Mouse (Mus musculus) urinary bladder, postnatal 36 days (tissue): Measurements from ENCODE around the gene Cyb561.

Source experiments
- DNase-seq, 2 experiments: peaks; one replicate each; pipeline ENCODE4 v3.0.0; 2022; ENCODE audit warnings: low spot score in 2 of 2, mixed read lengths in 1 of 2

Cyb561 gene

DNA sequence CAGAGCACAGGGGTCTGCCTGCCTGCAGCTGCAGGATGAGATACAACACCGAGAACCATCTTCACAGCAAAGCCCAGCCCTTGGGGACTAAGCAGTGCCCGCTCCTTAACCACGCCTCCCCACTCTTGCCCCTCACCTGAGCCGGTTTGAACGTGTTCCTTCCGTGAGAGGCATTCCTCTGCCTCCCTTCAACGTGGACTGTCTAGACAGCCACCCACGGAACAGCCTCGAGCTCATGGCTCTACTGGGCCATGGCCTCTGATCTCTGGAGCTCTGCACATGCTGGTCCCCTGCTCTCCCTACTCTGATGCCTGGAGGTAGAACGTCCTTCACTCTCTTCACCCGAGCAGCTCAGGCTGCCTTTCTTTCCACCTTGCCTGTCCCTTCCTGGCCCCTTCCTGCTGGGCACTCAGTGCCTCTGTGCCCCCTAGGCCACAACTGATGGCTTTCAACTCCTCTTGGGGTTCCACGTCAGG lies at the start of gene Cyb561:
Gene Cyb561, minus strand, starts transcription at position 426 of the 476 bp plus-strand sequence.
- no peak for DNase-seq

DNA sequence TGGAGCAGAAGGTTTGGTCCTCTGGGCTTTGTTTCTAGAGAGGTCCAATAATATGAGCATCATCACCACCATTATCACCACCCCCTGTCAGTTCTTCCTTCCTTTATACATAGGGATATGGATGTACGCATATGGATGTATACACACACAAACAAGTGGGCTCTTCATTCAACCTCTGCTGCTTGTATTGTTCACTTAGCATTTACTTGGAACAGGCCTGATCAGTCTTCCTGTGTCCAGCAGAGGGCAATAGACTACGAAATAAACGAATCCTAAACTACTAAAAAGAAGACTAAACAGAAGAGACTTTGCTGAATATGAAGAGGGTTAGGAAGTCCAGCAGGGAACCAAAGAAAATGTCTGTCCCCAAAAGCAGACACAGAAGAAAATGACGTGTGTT lies 48.6 kb upstream of the Cyb561 start:
- DNase-seq: no peak

DNA sequence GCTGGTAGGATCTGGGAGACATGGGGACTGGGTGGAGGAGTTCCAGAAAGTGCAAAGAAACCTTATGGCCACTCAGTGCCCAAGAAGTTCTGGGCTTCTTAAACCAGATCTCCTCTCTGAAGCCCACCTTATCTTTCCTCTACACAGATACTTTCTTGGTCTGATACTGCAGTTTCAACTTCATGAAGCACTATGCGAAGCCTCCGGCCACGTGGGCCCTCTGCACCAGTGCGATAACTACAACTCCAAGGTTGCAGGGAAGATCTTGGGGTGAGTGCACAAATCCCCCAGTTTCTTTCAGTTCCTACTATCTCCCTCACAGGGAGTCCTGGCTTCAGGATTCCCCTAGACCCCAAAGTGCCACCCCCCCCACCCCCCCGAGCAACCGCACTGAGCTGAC lies 46.9 kb upstream of the Cyb561 start:
- no peak for DNase-seq

DNA sequence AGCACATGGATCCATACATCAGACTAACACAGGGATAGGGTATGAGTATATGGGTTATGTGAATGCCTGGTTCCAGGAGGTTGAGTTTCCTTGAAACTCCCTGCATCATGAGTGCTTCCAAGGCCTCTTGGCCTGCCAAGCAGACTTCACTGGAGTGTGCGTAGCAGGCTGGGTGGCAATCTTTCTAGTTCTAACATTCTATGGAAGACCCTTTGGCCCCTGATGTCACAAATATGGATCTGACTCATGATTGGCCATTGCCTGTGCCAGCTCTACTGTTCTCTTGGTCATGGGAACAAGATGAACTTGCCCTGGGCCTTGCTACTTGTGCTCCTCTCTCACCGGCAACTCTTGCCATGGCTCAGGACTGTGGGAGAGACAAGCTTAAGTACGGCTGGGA lies 41.2 kb upstream of the Cyb561 start, which contains the start of gene Ace3:
Gene Ace3, plus strand, starts transcription at position 301 of the 400 bp plus-strand sequence.
- DNase-seq: no peak

DNA sequence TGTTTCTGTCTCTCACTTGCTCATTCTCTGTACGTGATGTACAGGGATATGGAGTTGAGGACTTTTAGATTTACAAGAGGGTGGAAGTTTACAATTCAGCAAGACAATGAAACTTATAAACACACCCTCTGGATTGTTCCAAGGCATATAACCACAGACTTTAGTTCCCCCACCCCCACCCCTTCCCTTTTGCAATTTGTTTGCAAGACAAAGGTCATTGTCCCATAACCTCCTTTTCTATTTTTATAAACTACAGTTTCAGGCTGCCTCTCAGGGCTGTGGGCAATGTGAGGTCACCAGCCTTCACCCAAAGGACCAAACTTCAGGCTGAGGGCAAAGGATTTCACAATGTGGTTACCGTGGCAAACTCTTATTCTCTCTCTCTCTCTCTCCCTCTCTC lies 37.1 kb upstream of the Cyb561 start:
- no peak for DNase-seq

DNA sequence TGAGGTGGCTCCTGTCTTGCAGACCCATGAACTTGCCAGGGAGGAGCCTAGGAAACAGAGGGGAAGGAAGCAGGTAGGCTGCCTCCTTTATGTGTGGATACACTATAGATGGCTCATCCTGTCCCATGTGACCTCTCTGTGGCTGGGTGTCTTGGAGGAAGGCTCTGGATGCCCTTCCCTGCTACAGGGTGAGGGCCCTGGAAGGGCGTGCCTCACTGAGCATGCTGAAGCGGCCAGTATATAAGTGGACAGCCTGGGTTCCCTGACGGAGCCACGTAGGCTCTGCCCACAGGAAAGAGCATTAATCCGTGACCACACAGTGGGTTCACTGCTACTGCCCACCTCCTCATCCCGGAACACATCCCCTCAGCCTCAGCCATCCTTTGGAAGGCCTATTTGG lies 36.3 kb upstream of the Cyb561 start:
- no peak for DNase-seq

DNA sequence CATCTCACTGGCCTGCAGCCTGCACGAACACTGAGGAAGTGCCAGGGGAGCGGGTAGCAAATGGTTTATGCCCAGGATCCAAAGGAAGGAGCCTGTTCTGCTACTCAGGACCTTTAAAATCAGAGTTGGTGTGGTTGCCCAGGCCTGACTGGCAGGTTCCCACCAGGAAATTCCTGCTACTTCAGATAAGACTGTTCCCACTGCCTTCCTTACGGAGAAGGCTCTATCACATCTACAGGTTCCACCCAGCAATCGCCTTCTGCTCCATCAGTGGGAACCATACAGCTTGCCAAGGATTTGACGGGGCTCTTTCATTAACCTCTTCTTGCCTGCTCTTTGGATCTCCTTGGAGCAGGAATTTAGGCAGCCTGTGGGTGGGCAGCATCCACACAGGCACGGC lies 34.3 kb upstream of the Cyb561 start:
- DNase-seq: no peak

DNA sequence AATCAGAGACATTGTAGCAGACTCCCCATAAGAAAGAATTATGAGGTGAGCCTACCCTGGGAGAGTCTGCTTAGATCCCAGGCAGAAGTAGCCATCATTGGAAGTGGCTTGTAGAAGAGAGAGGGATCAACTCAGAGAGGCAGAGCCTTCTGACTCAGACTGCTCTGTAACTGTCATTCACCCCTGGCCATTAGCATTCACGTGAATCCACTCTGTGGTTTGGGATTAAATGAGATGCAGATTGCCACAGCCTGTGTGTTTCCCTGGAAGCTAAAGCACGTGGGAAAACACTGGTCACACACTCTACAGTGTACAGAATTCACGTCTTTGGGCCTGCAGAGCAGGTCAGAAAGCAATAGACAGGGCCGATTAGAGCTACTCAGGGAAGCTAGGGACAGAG lies 31.3 kb upstream of the Cyb561 start:
- no peak for DNase-seq

DNA sequence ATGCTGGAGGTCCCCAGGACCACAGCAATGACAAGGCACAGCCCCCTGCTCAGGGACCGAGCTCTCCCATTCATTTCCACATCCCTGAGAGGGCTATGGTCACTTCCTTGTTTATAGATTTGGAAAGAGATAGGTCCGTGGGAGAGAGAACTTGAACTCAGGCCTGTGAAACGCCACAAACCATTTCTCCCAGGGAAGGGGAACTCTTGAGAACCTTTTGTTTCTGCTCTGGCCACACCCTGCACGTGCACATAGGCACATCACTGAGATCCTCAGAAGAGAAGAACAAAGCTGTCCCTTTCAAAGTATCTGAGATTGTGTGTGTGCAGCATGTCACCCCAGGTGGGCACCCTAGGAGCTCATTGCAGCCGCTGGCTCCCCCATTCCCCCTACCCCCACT lies 25.5 kb upstream of the Cyb561 start:
- DNase-seq: no peak

DNA sequence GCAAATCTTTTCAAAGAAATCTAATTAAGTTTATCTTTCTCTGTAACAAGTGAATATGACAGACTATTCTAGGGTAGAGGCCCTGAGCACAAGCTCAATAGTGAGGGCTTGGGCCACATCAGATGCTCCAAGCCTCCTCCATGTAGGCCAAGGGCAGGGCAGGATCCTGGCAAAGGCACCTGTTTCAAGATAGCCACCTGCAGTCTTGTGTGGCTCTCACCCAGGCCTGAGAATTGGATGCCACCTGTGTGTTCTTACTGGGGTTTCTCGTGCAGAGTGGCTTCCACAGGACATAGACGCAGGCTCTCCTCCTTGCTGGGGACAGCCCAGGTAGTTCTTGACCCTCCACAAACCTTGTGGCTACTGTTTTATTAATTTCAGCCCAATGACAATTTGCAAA lies 25.1 kb upstream of the Cyb561 start:
- DNase-seq: no peak

DNA sequence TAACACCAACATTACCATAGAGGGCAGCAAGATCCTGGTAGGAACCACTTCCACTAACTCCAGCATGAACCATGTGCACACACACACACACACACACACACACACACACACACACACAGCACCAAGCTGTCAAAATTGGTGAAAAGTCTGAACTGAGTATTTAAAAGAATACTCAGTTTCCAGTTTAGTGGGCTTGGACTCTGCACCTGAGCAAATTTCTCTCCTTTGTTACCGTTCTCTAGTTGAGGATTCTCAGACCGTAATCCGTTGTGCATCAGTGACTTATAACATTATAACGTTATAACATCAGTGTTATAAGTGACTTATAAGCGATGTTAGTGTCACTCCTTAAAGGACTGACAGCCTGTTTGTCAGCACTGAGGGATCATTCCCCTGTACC lies 22.5 kb upstream of the Cyb561 start:
- DNase-seq: no peak

DNA sequence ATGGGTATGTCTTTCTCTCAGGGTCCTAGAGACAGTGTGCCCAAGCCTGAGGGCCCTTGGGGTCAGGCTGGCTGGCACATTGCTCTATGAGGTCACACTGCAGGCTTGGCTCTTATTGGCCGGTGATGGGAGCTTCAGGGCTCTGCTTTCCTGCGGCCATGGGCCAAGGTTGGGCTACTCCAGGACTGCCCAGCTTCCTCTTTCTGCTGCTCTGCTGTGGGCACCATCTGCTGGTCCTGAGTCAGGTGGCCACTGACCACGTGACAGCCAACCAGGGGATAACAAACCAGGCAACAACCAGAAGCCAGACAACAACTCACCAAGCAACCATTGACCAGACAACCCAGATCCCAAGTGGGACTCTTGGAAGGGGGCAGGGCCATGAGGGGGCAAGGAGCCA lies 21.9 kb upstream of the Cyb561 start:
- DNase-seq: no peak

DNA sequence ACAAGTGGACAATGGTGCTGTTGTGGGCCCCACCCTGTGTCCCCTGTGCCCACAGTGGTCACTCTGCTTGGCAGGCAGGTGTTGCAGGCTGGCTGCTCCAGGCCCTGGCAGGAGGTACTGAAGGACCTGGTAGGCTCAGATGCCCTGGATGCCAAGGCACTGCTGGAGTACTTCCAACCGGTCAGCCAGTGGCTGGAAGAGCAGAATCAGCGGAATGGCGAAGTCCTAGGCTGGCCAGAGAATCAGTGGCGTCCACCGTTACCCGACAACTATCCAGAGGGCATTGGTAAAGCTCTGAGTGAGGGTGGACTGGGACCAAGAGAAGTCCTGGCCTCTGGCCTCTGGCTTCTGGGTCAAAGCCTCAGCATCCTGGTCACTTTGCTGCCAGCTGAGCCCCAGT lies 21.5 kb upstream of the Cyb561 start:
- DNase-seq: no peak

DNA sequence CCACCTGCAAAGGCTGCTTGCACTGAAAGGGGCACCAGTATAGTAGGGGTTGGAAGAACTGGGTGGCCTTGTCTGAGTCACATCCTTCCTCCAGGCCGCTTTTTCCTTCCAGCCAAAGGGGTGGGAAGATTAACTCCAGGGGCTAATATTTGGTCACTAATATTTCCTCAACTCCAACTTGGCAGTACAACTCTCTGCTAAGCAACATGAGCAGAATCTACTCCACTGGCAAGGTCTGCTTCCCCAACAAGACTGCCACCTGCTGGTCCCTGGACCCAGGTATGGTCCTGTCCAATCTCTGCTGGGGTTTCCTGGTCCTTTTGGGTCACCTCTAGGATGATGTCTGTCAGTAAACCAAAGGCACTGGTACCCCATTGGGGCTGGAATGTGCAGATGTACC lies 16.4 kb upstream of the Cyb561 start:
- DNase-seq: peak; percentile 60 to 66

DNA sequence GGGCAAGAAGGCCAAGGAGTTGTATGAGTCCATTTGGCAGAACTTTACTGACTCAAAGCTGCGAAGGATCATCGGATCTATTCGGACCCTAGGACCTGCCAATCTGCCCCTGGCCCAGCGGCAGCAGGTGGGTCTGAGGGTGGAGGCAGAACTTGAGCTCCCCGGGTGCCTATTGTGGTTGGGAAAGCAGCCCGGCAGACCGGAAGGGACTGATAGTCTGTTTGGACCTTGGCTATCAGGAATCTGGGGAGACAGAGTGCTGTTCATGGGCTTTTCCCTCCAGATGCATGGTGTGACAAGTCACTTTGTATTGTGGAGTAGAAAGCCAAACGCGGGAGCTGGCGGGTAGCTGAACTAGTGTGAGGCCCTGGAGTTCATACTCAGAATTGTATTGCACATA lies 15.8 kb upstream of the Cyb561 start:
- DNase-seq: no peak

DNA sequence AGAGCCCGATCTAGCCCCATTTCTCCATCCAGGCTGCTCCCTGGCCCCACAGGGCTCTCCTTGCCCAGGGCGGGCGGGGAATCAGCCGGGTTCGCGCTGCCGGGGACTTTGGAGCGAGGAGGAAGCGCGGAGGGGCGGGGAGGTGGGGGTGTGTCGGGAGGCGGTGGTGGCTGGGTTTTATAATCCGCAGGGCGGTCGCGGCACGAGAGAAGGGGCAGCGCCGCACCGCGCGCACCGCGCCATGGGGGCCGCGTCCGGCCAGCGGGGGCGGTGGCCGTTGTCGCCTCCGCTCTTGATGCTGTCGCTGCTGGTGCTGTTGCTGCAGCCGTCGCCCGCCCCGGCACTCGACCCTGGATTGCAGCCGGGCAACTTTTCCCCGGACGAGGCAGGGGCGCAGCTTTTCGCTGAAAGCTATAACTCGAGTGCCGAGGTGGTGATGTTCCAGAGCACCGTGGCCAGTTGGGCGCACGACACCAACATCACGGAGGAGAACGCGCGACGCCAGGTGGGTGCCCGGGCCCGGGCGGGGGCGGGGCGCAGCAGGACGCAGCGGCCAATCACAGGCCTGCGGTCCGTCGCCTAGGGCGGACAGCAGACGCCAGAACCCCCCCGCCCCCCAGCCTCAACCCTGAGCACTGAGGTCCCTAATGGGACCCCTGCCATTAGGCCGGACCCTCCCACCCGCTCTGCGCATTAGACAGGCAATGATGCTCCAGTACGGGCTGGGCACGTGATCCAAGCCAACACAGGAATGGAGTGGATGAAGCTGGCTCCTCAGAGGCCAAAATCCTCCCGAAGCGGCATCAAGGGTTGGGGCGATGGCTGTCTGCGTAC lies 14.8 kb upstream of the Cyb561 start, which contains the start of gene Ace:
Gene Ace, plus strand, starts transcription at position 205 of the 834 bp plus-strand sequence.
- DNase-seq: no peak

DNA sequence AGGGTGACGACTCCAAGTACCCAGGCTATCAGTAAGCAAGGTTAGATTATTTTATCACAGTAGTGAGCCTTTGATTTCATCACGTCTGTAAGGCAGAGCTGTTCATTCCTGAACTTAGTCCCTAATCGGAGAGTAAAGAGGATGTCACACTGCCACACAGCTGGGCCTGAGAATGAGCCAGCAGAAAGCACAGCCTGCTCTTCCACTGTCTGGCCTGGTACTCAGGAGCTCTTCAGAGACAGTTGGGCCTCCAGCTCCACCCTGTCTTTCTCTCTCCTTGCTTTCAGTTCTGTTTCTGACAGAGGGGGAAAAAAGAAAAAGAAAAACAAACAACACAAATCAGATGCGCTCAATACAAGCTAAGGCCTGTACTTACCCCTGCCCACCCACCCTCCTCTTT lies 13.2 kb upstream of the Cyb561 start:
- DNase-seq: no peak

DNA sequence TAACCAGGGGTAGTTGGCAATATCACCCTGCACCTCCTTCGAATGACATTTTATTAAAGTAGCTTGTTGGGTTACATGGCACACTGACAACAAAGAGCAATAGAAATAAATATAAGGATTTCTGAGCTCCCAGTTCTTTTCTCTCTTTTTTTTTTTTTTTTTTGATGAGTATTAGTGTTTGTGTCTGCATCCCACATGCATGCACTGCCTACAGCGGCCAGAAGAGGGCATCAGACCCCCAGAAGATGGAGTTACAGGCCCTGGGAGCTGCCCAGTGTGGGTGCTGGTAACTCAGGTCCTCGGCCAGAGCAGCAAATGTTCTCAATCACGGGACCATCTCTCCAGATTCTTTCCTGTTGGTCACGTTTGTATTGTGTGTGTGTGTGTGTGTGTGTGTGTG lies 11.6 kb upstream of the Cyb561 start:
- DNase-seq: no peak

DNA sequence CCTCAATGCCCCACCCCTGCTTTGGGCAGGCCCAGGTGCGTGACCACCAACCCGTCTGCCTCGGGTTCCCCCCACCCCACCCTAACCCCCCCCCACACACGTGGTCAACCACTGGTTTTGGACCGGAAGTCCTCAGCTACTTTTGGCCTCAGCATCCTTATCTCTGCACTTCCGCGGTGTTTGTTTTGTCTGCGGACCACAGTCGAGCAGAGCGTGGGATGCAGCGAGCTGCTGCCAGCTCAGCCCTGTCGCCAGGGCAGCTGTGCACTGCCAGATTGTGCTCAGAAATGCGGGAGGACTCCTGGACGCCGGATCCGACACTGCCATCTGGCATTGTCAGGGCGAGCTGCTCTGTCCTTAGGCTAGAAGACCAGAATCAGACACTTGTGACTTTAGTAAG lies 6.2 kb upstream of the Cyb561 start:
- DNase-seq: no peak

DNA sequence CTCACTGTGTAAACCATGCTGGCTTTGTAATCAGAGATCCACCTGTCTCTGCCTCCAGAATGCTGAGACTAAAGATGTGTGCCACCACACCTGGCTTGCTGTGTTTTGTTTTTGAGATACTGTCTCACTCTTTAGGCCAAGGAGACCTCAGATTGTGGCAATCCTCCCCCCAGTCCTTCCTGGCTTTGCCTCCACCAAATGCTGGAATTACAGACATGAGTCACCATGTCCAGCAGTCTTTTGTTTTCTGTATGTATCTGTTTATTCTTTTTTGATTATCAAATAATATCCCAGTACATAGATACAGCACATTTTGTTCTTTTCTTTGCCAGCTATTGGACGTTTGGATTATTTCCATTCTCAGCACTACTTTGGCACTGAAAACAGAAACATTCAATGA lies 5.4 kb upstream of the Cyb561 start:
- DNase-seq: no peak

DNA sequence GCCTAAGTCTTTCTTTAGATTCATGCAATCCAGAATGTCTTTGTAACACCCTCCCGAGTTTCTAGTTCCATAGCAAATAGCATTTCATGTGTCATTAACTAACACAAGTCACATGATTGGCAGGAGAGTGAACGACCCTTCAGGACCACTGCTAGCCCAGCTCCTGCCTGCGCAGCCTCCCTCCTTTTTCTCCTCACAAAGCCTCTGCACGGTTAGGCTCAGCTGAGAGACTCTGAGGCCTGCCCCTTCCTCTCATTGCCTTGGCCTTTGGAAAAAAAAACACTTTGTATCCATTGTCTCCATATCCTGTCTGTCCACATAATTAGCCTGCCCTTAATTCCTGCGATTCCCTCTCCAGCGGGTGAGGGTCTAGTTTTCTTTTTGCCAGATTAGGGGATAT lies 4.4 kb upstream of the Cyb561 start:
- no peak for DNase-seq

DNA sequence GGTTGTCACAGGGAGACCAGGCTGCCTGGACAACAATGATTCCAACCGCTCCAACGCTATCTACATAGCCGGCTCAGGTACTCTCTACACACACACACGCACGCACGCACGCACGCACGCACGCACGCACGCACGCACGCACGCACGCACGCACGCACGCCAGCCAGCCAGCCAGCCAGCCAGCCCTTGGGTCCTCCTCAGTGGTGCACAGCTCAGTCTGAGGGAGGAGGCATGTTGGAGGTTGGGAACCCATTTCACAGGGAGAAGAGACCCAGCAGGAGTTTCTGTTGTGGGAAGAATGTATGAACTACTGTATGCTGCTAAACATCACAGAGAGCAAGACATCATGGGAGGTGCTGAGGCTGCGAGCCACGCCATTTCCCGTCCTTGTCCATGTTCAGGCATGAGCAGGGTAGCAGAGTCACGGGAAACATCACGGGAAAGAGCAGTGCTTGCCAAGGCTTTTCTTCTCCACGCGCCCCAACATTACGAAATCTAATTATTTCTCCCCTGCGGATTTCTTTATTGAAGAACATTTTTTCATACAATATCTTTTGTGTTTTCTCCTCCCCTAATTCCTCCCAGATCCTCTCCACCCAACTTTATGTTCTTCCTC lies 2.8 kb upstream of the Cyb561 start:
- no peak for DNase-seq

DNA sequence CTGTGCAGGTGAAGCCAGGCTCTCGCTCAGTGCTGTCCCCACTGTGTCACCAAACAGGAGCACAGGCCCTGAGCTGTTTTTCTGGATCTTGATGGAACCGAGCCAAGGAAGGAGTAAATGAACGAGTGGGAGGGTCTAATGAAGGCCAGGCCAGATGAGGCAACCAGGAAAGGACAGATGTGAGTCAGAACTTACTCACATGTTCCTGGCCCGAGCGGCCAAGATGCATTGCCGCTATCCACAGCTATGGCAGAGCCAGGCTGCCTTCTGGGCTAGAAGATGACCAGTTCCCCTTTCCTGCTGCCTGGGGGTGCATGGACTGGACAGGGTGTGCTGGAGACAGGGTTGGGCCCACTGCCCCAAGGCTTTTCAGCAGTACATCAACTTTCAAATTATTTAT lies 266 bp upstream of the Cyb561 start:
- peak; percentile 56 to 68 for DNase-seq
